Mouse (Mus musculus) heart, embryonic 11.5 days (tissue): ENCODE results near the gene Gm4894. TPM values are rescaled to one million over a fixed set of nuclear protein-coding genes. Genes with fewer than 3 reads are reported as not detected.

Experiments
- ATAC-seq: fragments of 200-750 bp; cut with Nextera tagmentation; replicated peaks from 2 replicates; pipeline ENCODE4 v1.8.0; 2017; ENCODE audit warnings: moderate library complexity; ENCODE audit not compliant: insufficient number of reproducible peaks, low FRiP score, low TSS enrichment
- H3K27ac ChIP-seq: fragments of 300-500 bp; sonication (generic); 2 replicates; pipeline ENCODE4 v1.5.1; 2014; ENCODE audit warnings: mild to moderate bottlenecking, low read depth, low read length
- H3K27me3 ChIP-seq: fragments of 300-500 bp; sonication (generic); 2 replicates; pipeline ENCODE4 v1.6.1; 2014; ENCODE audit warnings: mild to moderate bottlenecking, low read length, mixed read lengths; ENCODE audit not compliant: control insufficient read depth, insufficient read depth
- H3K36me3 ChIP-seq: fragments of 300-500 bp; sonication (generic); 2 replicates; pipeline ENCODE4 v1.6.1; 2014; ENCODE audit warnings: mild to moderate bottlenecking, low read length, moderate library complexity, mixed read lengths; ENCODE audit not compliant: control insufficient read depth, insufficient read depth
- H3K4me1 ChIP-seq: fragments of 300-500 bp; sonication (generic); 2 replicates; pipeline ENCODE4 v1.6.1; 2014; ENCODE audit warnings: low read length; ENCODE audit not compliant: control insufficient read depth, insufficient read depth
- H3K4me2 ChIP-seq: fragments of 300-500 bp; sonication (generic); 2 replicates; pipeline ENCODE4 v1.6.1; 2014; ENCODE audit warnings: mild to moderate bottlenecking, moderate library complexity
- H3K4me3 ChIP-seq: fragments of 300-500 bp; sonication (generic); 2 replicates; pipeline ENCODE4 v1.5.1; 2014; ENCODE audit warnings: low read depth, low read length
- H3K9ac ChIP-seq: fragments of 300-500 bp; sonication (generic); 2 replicates; pipeline ENCODE4 v1.6.1; 2014; ENCODE audit warnings: mild to moderate bottlenecking, low read depth, low read length, moderate library complexity
- H3K9me3 ChIP-seq: fragments of 300-500 bp; sonication (generic); replicated peaks from 2 replicates; pipeline ENCODE4 v1.6.1; 2016; ENCODE audit warnings: low read length; ENCODE audit not compliant: control insufficient read depth
- WGBS: fragments of 180-500 bp; shearing (Covaris S2); extraction: QIAGEN DNeasy Blood & Tissue Kit; methylation state at CpG from one replicate; pipeline ENCODE4 v1.1.7; 2014; ENCODE audit not compliant: insufficient replicate concordance; 5-methylcytosine and 5-hydroxymethylcytosine counted together
- polyA plus RNA-seq: library from polyadenylated mRNA; unstranded; fragments of >200 nt; fragmentation: Nextera tagmentation; extraction: Ambion mirVana; gene quantifications from 2 replicates; pipeline ENCODE4 v1.2.1, GENCODE M21; 2014

Gene Gm4894
- polyA plus RNA-seq, 1 experiment from 2014 or later: not detected

- H3K9me3 ChIP-seq: no peaks in the 10 kb centered on the region
- H3K4me2 ChIP-seq: no peak overlapping the region
- no peaks in the 10 kb centered on the region for H3K36me3 ChIP-seq
- no peaks in the 10 kb centered on the region for H3K4me1 ChIP-seq
- no peak overlapping the region for H3K9ac ChIP-seq
- no peak overlapping the region for H3K4me3 ChIP-seq
- no peak for ATAC-seq
- no peak overlapping the region for H3K27ac ChIP-seq
- 68% methylated on average over 7 of the region's 7 CpGs for WGBS
- no peaks in the 10 kb centered on the region for H3K27me3 ChIP-seq
Measured at GRCm38 (mm10) chr9:49268949-49269348, 18.6 kb downstream of the Gm4894 start.

GRCm38 (mm10) chr9:49273566-49273965, 23.2 kb downstream of the Gm4894 start:
- Histone ChIP-seq H3K4me3 (no peak overlapping the region), H3K9ac (no peak overlapping the region), H3K4me1 (no peaks in the 10 kb centered on the region), H3K9me3 (no peaks in the 10 kb centered on the region), H3K36me3 (no peaks in the 10 kb centered on the region), H3K4me2 (no peak overlapping the region), H3K27ac (no peak overlapping the region), H3K27me3 (no peaks in the 10 kb centered on the region)
- ATAC-seq: no peak
- WGBS: 74% methylated on average over 7 of the region's 7 CpGs

GRCm38 (mm10) chr9:49275976-49276375, 25.6 kb downstream of the Gm4894 start:
- 66% methylated on average over 4 of the region's 4 CpGs for WGBS
- H3K27ac ChIP-seq: no peak overlapping the region
- no peak overlapping the region for H3K4me3 ChIP-seq
- no peak overlapping the region for H3K9ac ChIP-seq
- no peaks in the 10 kb centered on the region for H3K36me3 ChIP-seq
- no peaks in the 10 kb centered on the region for H3K9me3 ChIP-seq
- ATAC-seq: no peak
- no peaks in the 10 kb centered on the region for H3K4me1 ChIP-seq
- H3K4me2 ChIP-seq: no peak overlapping the region
- H3K27me3 ChIP-seq: no peaks in the 10 kb centered on the region

- 74% methylated on average over 11 of the region's 11 CpGs for WGBS
- ATAC-seq: no peak
Measured at GRCm38 (mm10) chr9:49276542-49277334, 26.4 kb downstream of the Gm4894 start.

GRCm38 (mm10) chr9:49295101-49295500, 44.8 kb downstream of the Gm4894 start:
- WGBS: 69% methylated on average over 1 of the region's 1 CpGs

More at GRCm38 (mm10) chr9:49276542-49277334, 26.4 kb downstream of the Gm4894 start:
- Histone ChIP-seq H3K27ac (no peak overlapping the region), H3K27me3 (no peaks in the 10 kb centered on the region), H3K36me3 (no peaks in the 10 kb centered on the region), H3K4me1 (no peaks in the 10 kb centered on the region), H3K4me3 (no peak overlapping the region), H3K9ac (no peak overlapping the region), H3K9me3 (no peaks in the 10 kb centered on the region), H3K4me2 (no peak overlapping the region)

GRCm38 (mm10) chr9:49307576-49307975, 57.2 kb downstream of the Gm4894 start:
- Histone ChIP-seq H3K27ac (no peak overlapping the region), H3K27me3 (no peaks in the 10 kb centered on the region), H3K9me3 (no peaks in the 10 kb centered on the region), H3K4me2 (no peak overlapping the region), H3K36me3 (no peaks in the 10 kb centered on the region), H3K4me3 (no peak overlapping the region), H3K9ac (no peak overlapping the region), H3K4me1 (no peaks in the 10 kb centered on the region)
- WGBS: 66% methylated on average over 3 of the region's 3 CpGs
- no peak for ATAC-seq

More at GRCm38 (mm10) chr9:49295101-49295500, 44.8 kb downstream of the Gm4894 start:
- Histone ChIP-seq H3K27ac (no peak overlapping the region), H3K4me2 (no peak overlapping the region), H3K4me3 (no peak overlapping the region), H3K4me1 (no peaks in the 10 kb centered on the region), H3K27me3 (no peaks in the 10 kb centered on the region), H3K9me3 (no peaks in the 10 kb centered on the region), H3K36me3 (no peaks in the 10 kb centered on the region), H3K9ac (no peak overlapping the region)
- ATAC-seq: no peak

- no peaks in the 10 kb centered on the region for H3K27me3 ChIP-seq
- no peaks in the 10 kb centered on the region for H3K9me3 ChIP-seq
- H3K4me3 ChIP-seq: no peak overlapping the region
- WGBS: 57% methylated on average over 4 of the region's 4 CpGs
- H3K36me3 ChIP-seq: no peaks in the 10 kb centered on the region
- no peak overlapping the region for H3K9ac ChIP-seq
- no peaks in the 10 kb centered on the region for H3K4me1 ChIP-seq
- H3K27ac ChIP-seq: no peak overlapping the region
- ATAC-seq: no peak
- H3K4me2 ChIP-seq: no peak overlapping the region
Measured at GRCm38 (mm10) chr9:49310821-49311220, 60.5 kb downstream of the Gm4894 start.

- Histone ChIP-seq H3K27me3 (no peaks in the 10 kb centered on the region), H3K4me1 (no peaks in the 10 kb centered on the region), H3K36me3 (no peaks in the 10 kb centered on the region)
Measured at GRCm38 (mm10) chr9:49318638-49319037, 68.3 kb downstream of the Gm4894 start.

More at GRCm38 (mm10) chr9:49318638-49319037, 68.3 kb downstream of the Gm4894 start:
- Histone ChIP-seq H3K9me3 (no peaks in the 10 kb centered on the region), H3K27ac (no peak overlapping the region), H3K4me3 (no peak overlapping the region), H3K9ac (no peak overlapping the region), H3K4me2 (no peak overlapping the region)
- ATAC-seq: no peak
